Mouse (Mus musculus): ENCODE results near the gene Tnik.

Tnik gene

GRCm38 (mm10) chr3:28554934-28555333 lies 291.9 kb downstream of the Tnik start:
- no peak for DNase-seq

GRCm38 (mm10) chr3:28555795-28556570 lies 293.0 kb downstream of the Tnik start:
- no peak for DNase-seq

- DNase-seq, result no peak
Observed at GRCm38 (mm10) chr3:28558328-28558871, 295.4 kb downstream of the Tnik start.

GRCm38 (mm10) chr3:28561408-28561807 lies 298.4 kb downstream of the Tnik start:
- no peak for DNase-seq

GRCm38 (mm10) chr3:28562612-28563332 lies 299.8 kb downstream of the Tnik start:
- peak in 1 of 2 experiments; percentile 5 for DNase-seq

GRCm38 (mm10) chr3:28564370-28565357 lies 301.6 kb downstream of the Tnik start:
- no peak for DNase-seq

GRCm38 (mm10) chr3:28577301-28577700 lies 314.3 kb downstream of the Tnik start:
- DNase-seq, result no peak

- DNase-seq, result no peak
Observed at GRCm38 (mm10) chr3:28578950-28579615, 316.1 kb downstream of the Tnik start.

- DNase-seq, result no peak
Observed at GRCm38 (mm10) chr3:28585750-28586465, 322.9 kb downstream of the Tnik start.

- no peak for DNase-seq
Observed at GRCm38 (mm10) chr3:28587808-28588207, 324.8 kb downstream of the Tnik start.

- no peak for DNase-seq
Observed at GRCm38 (mm10) chr3:28591345-28591744, 328.3 kb downstream of the Tnik start.

GRCm38 (mm10) chr3:28593922-28594321 lies 330.9 kb downstream of the Tnik start:
- DNase-seq, result no peak

GRCm38 (mm10) chr3:28599476-28599875 lies 336.5 kb downstream of the Tnik start:
- DNase-seq, result no peak

- no peak for DNase-seq
Observed at GRCm38 (mm10) chr3:28606741-28607140, 343.7 kb downstream of the Tnik start.

- DNase-seq, result no peak
Observed at GRCm38 (mm10) chr3:28612330-28612729, 349.3 kb downstream of the Tnik start.

- no peak for DNase-seq
Observed at GRCm38 (mm10) chr3:28616386-28616785, 353.4 kb downstream of the Tnik start.

GRCm38 (mm10) chr3:28617008-28617627 lies 354.1 kb downstream of the Tnik start:
- DNase-seq, result no peak

GRCm38 (mm10) chr3:28621792-28622191 lies 358.8 kb downstream of the Tnik start:
- no peak for DNase-seq

- DNase-seq, result no peak
Observed at GRCm38 (mm10) chr3:28626816-28627215, 363.8 kb downstream of the Tnik start.

- no peak for DNase-seq
Observed at GRCm38 (mm10) chr3:28636778-28637177, 373.8 kb downstream of the Tnik start.

- DNase-seq, result no peak
Observed at GRCm38 (mm10) chr3:28638957-28639356, 375.9 kb downstream of the Tnik start.

All from spleen, adult 18-20 months (tissue).